Mouse (Mus musculus) G1E (cell line): ENCODE data around the gene Gpkow. TPM values are rescaled to one million over a fixed set of nuclear protein-coding genes. Genes with fewer than 3 reads are reported as not detected.

Experiments used
- ATAC-seq: 2 replicates; pipeline ENCODE4 v1.8.0; 2016; ENCODE audit warnings: mild to moderate bottlenecking; ENCODE audit not compliant: insufficient number of reproducible peaks, poor library complexity, low FRiP score, severe bottlenecking; ENCODE audit errors: extremely low read depth
- DNase-seq: peaks from one replicate; pipeline ENCODE4 v3.0.0; 2012; ENCODE audit warnings: low spot score
- H3K27me3 ChIP-seq: 2 replicates; pipeline ENCODE4 v1.6.1; 2012; ENCODE audit warnings: mild to moderate bottlenecking, low read length, inconsistent platforms; ENCODE audit not compliant: insufficient read depth
- H3K36me3 ChIP-seq: replicated peaks from 2 replicates; pipeline ENCODE3; 2012; ENCODE audit warnings: mild to moderate bottlenecking, inconsistent platforms
- H3K4me1 ChIP-seq: 2 replicates; pipeline ENCODE4 v1.6.1; 2012; ENCODE audit warnings: low read depth, low read length, inconsistent platforms, mixed read lengths; ENCODE audit not compliant: insufficient read depth
- H3K4me3 ChIP-seq: 2 replicates; pipeline ENCODE4 v1.5.1; 2012; ENCODE audit warnings: low read depth, mild to moderate bottlenecking, inconsistent platforms, low read length, moderate library complexity, mixed read lengths
- H3K9me3 ChIP-seq: replicated peaks from 2 replicates; pipeline ENCODE4 v1.6.1; 2012; ENCODE audit warnings: inconsistent platforms
- CTCF ChIP-seq: IDR thresholded peaks from 2 replicates; pipeline ENCODE4 v1.5.1; 2012; ENCODE audit warnings: low read depth, low read length, inconsistent platforms, mixed read lengths
- GATA1 ChIP-seq: IDR thresholded peaks from 2 replicates; pipeline ENCODE4 v1.6.1; 2012; ENCODE audit warnings: borderline replicate concordance, low read length, inconsistent platforms, mixed read lengths
- GATA2 ChIP-seq: IDR thresholded peaks from 2 replicates; pipeline ENCODE4 v1.6.1; 2012; ENCODE audit warnings: low read depth, low read length, inconsistent platforms, borderline replicate concordance
- POLR2AphosphoS5 ChIP-seq: IDR thresholded peaks from 2 replicates; pipeline ENCODE4 v1.6.1; 2012; ENCODE audit warnings: low read depth, low read length, inconsistent platforms; ENCODE audit not compliant: insufficient replicate concordance
- TAL1 ChIP-seq: conservative IDR thresholded peaks from 2 replicates; pipeline ENCODE4 v1.6.1; 2012; ENCODE audit warnings: low read depth, low read length, inconsistent platforms, mixed read lengths
- polyA plus RNA-seq: library from polyadenylated mRNA; stranded (reverse); fragments of >175 nt; gene quantifications from 2 replicates; pipeline ENCODE4 v1.2.3, GENCODE M21; 2012
- total RNA-seq, 2 experiments: library from RNA; stranded (forward) in 1 of 2; stranded (reverse) in 1 of 2; fragments of 200-1000 nt in 1 of 2; fragments of >200 nt in 1 of 2; fragmentation: Nextera tagmentation in 1 of 2; gene quantifications; 2 replicates each; pipeline ENCODE4 v1.2.3; 2014 to 2017

Gpkow gene
- total and polyA plus RNA-seq, 3 experiments, result 11.4 to 66.0 (median 25.5) TPM

DNA sequence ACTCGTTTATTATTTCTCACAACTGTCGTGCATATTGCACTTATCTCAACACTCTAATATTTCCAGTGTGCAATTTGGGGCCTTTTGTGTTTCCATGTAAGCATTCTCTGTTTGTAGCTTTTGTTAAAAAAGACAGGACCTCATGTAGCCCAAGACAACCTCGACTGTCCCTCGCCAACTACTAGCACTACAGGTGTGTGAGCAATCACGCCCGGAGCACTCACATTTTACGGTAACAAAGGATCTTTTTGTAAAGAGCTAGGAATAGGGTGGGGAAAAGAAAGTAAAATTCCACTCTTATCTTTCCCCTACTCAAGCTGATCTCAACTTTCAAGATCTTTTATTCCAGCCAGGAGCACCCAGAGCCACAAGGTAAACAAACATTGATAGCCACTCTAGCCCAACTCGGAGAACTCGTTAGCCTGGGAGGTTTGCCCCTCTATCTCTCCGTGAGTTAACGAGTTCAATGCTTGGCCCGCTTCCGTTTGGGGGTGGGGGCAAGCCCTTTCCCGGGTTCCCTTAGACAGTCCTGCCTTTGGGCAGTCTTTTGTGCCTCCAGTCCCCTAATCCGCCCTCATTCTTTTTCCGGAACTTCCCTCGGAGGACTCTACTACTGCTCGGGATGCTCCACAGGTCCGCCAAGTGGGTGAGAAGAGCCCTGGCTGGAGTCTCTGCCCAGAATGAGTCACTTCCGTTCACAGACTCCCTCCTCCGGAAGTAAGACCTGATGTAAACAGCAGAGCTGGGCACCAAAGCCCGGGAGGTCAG is 24.8 kb downstream of the Gpkow start, which contains the start of gene Gm45208:
Gene Gm45208, plus strand, starts transcription at position 732 of the 768 bp plus-strand sequence.
- H3K27me3 ChIP-seq, result no peaks in the 10 kb centered on the region
- H3K4me3 ChIP-seq, result peak within 1 kb of the TSS; percentile 76
- H3K9me3 ChIP-seq, result no peaks in the 10 kb centered on the region
- ATAC-seq (peak; percentile 91), DNase-seq (peak; percentile 70)
- TF ChIP-seq CTCF (no peak), GATA1 (no peak), POLR2AphosphoS5 (no peak), TAL1 (no peak), GATA2 (no peak)
- peaks cover 32% of the 10 kb centered on the region for H3K36me3 ChIP-seq
- H3K4me1 ChIP-seq, result peaks cover 12% of the 10 kb centered on the region

DNA sequence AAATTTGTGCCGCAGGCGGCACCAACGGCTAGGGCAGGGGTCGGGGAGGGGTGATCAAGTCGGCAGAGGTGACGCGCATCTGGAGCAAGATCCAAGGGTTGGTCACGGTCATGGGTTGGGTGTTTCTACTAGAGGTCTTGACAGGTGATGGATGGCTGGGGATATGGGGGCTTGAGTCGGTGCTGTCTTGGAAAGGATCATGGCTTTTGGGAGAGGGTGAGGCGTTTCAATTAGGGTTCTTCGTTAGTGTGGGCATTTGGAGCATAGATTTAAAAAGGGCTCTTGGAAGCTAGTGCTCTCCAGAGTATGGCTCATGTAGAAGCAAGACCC is 25.3 kb downstream of the Gpkow start:
- Histone ChIP-seq H3K4me3 (peak overlapping the region; percentile 76), H3K9me3 (no peaks in the 10 kb centered on the region), H3K27me3 (no peaks in the 10 kb centered on the region), H3K4me1 (peaks cover 17% of the 10 kb centered on the region), H3K36me3 (peaks cover 37% of the 10 kb centered on the region)
- no peak for DNase-seq
- ATAC-seq, result no peak
- TF ChIP-seq GATA2, result no peak
- TF ChIP-seq GATA1, result no peak
- TF ChIP-seq CTCF, result no peak
- no peak for TF ChIP-seq POLR2AphosphoS5
- TF ChIP-seq TAL1, result no peak

DNA sequence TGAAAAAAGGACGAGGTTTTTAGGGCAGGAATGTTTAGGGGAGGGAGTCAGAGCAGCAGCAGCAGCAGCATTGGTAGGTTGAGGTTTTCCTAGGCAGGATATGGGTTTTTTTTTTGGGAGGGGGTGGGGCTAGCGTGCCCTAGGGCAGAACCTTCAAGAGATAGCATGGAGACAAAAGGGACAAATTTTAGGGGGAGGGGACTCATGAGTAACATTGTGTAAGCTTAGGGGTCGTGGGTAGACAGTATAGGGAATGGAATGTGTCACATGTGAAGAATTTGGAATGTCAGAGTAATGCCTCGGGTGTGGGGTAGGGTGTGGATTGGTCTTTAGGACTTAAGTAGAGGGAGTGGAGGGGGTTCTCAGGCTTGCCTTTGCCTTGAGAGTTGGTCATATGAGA is 25.8 kb downstream of the Gpkow start:
- H3K36me3 ChIP-seq, result peaks cover 42% of the 10 kb centered on the region
- peak overlapping the region; percentile 76 for H3K4me3 ChIP-seq
- no peak for TF ChIP-seq CTCF
- DNase-seq (no peak), ATAC-seq (no peak)
- H3K9me3 ChIP-seq, result no peaks in the 10 kb centered on the region
- peaks cover 21% of the 10 kb centered on the region for H3K4me1 ChIP-seq
- no peaks in the 10 kb centered on the region for H3K27me3 ChIP-seq

DNA sequence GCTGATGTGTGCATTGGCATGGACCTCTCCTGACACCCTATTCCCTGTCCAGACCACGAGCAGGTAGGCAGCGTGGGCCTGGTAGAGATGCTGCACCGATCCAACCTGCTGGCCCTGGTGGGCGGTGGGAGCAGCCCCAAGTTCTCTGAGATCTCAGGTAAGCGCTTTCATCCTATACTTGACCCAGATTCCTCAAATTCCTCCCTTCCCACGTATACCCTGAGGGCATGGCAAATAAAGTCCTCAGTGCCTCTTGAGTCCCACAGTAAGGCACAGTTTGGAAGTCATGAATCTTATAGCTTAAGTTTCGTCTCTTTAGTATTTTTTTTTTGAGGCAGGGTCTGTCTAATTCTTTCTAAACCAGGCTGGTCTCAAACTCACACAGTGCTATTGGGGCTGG is 27.2 kb downstream of the Gpkow start:
- peaks cover 30% of the 10 kb centered on the region for H3K4me1 ChIP-seq
- DNase-seq, result no peak
- H3K27me3 ChIP-seq, result no peaks in the 10 kb centered on the region
- H3K9me3 ChIP-seq, result no peaks in the 10 kb centered on the region
- H3K36me3 ChIP-seq, result peaks cover 44% of the 10 kb centered on the region
- ATAC-seq, result no peak
- TF ChIP-seq GATA1 (no peak), POLR2AphosphoS5 (no peak), CTCF (no peak)
- H3K4me3 ChIP-seq, result no peak overlapping the region

DNA sequence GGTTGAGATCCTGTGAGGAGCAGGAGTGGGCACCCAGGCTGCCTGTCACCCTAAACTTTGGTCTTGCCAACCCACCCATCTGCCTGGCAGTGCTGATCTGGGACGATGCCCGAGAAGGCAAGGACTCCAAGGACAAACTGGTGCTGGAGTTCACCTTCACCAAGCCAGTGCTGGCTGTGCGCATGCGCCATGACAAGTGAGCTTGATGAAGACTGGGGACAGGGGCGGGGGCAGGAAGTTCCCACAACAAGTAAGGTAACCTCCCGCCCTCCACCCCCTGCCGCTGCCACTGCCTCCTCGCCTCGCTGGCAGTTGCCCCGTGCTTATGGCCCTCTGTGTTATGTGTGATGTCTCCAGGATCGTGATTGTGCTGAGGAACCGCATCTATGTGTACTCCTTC is 28.9 kb downstream of the Gpkow start:
- no peak for ATAC-seq
- TF ChIP-seq CTCF, result no peak
- no peak for TF ChIP-seq GATA1
- no peak for TF ChIP-seq POLR2AphosphoS5
- TF ChIP-seq TAL1, result no peak
- no peak for TF ChIP-seq GATA2
- Histone ChIP-seq H3K36me3 (peaks cover 44% of the 10 kb centered on the region), H3K4me1 (peaks cover 30% of the 10 kb centered on the region), H3K27me3 (no peaks in the 10 kb centered on the region), H3K9me3 (no peaks in the 10 kb centered on the region), H3K4me3 (no peak overlapping the region)
- no peak for DNase-seq

DNA sequence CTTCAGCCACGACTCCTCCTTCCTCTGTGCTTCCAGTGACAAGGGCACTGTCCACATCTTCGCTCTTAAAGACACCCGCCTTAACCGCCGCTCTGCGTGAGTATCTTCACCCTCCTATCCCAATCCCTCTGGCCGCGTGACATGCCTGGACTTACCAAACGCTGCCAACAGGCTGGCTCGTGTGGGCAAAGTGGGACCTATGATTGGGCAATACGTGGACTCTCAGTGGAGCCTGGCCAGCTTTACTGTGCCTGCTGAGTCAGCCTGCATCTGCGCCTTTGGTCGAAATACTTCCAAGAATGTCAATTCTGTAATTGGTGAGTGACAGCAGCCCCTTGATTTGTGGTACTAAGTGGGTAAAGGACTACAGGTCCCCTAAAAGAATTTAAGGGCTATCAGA is 30.2 kb downstream of the Gpkow start:
- no peak for TF ChIP-seq GATA2
- no peak for TF ChIP-seq GATA1
- TF ChIP-seq POLR2AphosphoS5, result no peak
- TF ChIP-seq CTCF, result no peak
- no peak for TF ChIP-seq TAL1
- Histone ChIP-seq H3K4me3 (no peak overlapping the region), H3K4me1 (peaks cover 30% of the 10 kb centered on the region), H3K9me3 (no peaks in the 10 kb centered on the region), H3K36me3 (peaks cover 44% of the 10 kb centered on the region), H3K27me3 (no peaks in the 10 kb centered on the region)
- ATAC-seq (no peak), DNase-seq (no peak)
